Mouse (Mus musculus) liver, embryonic 14.5 days (tissue): Measurements from ENCODE around the gene Gstz1. TPM values are rescaled to one million over a fixed set of nuclear protein-coding genes. Genes with fewer than 3 reads are reported as not detected.

Experiments used
- ATAC-seq: fragments of 200-750 bp; cut with Nextera tagmentation; 2 replicates; pipeline ENCODE4 v1.8.0; 2017; ENCODE audit warnings: moderate number of reproducible peaks, mild to moderate bottlenecking, moderate library complexity; ENCODE audit not compliant: insufficient read depth
- DNase-seq, 3 experiments: peaks; one replicate each; pipeline ENCODE4 v3.0.0-alpha.2; 2012 to 2013; ENCODE audit warnings: low read depth in 3 of 3, low spot score in 3 of 3
- H3K27ac ChIP-seq: fragments of 300-500 bp; sonication (generic); 2 replicates; pipeline ENCODE4 v1.5.1; 2014; ENCODE audit warnings: moderate library complexity, mild to moderate bottlenecking, control low read depth, inconsistent platforms
- H3K27me3 ChIP-seq: fragments of 300-500 bp; sonication (generic); 2 replicates; pipeline ENCODE4 v1.6.1; 2014; ENCODE audit warnings: mild to moderate bottlenecking, low read length, moderate library complexity; ENCODE audit not compliant: control insufficient read depth, insufficient read depth
- H3K36me3 ChIP-seq: fragments of 300-500 bp; sonication (generic); replicated peaks from 2 replicates; pipeline ENCODE4 v1.6.1; 2014; ENCODE audit warnings: low read depth; ENCODE audit not compliant: control insufficient read depth, insufficient read depth
- H3K4me1 ChIP-seq, 2 experiments: fragments of 200-500 bp in 1 of 2; fragments of 300-500 bp in 1 of 2; sonication (generic) in 1 of 2; replicated peaks; 2 replicates each; pipeline ENCODE4 v1.6.1; 2012 to 2014; ENCODE audit warnings: antibody characterized with exemption in 1 of 2, inconsistent platforms in 1 of 2, low read length in 1 of 2; ENCODE audit not compliant: control insufficient read depth in 2 of 2, insufficient read depth in 2 of 2
- H3K4me2 ChIP-seq: fragments of 300-500 bp; sonication (generic); 2 replicates; pipeline ENCODE4 v1.6.1; 2014; ENCODE audit warnings: low read depth, mild to moderate bottlenecking, control low read depth, moderate library complexity
- H3K4me3 ChIP-seq, 2 experiments: fragments of 200-500 bp in 1 of 2; fragments of 300-500 bp in 1 of 2; sonication (generic) in 1 of 2; 2 replicates each; pipeline ENCODE4 v1.5.1; 2012 to 2014; ENCODE audit warnings: low read depth in 2 of 2, low read length in 2 of 2, mild to moderate bottlenecking in 2 of 2, control low read depth in 1 of 2, inconsistent platforms in 1 of 2, moderate library complexity in 1 of 2; ENCODE audit not compliant: insufficient read depth in 1 of 2
- H3K9ac ChIP-seq: fragments of 300-500 bp; sonication (generic); replicated peaks from 2 replicates; pipeline ENCODE4 v1.6.1; 2014; ENCODE audit warnings: mild to moderate bottlenecking, control low read depth, moderate library complexity
- H3K9me3 ChIP-seq: fragments of 300-500 bp; sonication (generic); 2 replicates; pipeline ENCODE4 v1.6.1; 2016; ENCODE audit warnings: low read length, mixed read lengths; ENCODE audit not compliant: control insufficient read depth
- CTCF ChIP-seq: IDR thresholded peaks from 2 replicates; pipeline ENCODE4 v1.5.1; 2016; ENCODE audit warnings: antibody characterized with exemption, low read depth, control low read depth
- EP300 ChIP-seq: IDR thresholded peaks from 2 replicates; pipeline ENCODE4 v1.6.1; 2016; ENCODE audit warnings: antibody characterized with exemption, low read depth
- WGBS: fragments of 180-500 bp; shearing (Covaris S2); extraction: QIAGEN DNeasy Blood & Tissue Kit; methylation state at CpG from one replicate; pipeline ENCODE4 v1.1.7; 2014; ENCODE audit not compliant: insufficient replicate concordance; 5-methylcytosine and 5-hydroxymethylcytosine counted together
- polyA plus RNA-seq, 2 experiments: library from polyadenylated mRNA; depleted of rRNA in 1 of 2; stranded (reverse) in 1 of 2; unstranded in 1 of 2; fragments of >200 nt; fragmentation: Nextera tagmentation in 1 of 2; extraction: Ambion mirVana in 1 of 2; gene quantifications; 2 replicates each; pipeline versions ENCODE4 v1.2.1 to v1.2.3; 2012 to 2014

The Gstz1 gene
- polyA plus RNA-seq, 2 experiments: 91.0 to 94.8 TPM

DNA sequence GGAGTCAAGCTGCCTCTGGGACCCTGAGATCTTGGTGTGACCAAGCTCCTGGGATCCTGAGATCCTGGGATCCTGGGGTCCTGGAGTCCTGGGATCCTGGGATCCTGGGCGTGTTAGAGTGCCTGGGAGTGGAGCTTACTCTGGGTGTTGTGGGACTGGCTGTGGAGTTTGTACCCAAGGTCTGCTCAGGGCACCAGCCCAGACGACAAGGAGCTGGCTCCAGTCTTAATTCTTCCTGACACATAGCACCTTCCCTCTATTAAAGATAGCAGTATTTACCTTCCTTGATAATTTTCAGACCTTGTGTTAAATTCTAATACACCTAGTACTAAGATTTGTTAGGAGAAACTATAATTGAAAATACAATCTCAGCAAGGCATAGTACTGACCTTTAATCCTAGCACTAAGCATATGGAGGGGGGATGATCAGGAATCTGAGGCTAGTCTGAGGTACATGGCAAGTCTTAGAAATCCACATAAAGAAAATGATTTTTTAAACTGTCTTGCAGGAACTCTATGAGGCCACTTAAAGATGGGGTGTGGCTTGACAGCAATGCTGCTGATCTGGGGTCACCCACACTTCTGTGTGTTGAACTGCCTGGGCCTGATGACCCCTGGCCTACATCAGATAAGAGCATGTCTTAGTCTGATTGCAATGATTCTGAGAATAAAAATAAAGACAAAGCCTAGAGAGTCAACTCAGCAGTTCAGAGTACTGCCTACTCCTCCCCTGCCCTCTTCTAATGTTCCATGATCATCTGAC, 66.1 kb downstream of the Gstz1 start:
- Histone ChIP-seq H3K4me3 (no peak overlapping the region), H3K27ac (no peak overlapping the region), H3K36me3 (no peaks in the 10 kb centered on the region), H3K27me3 (no peaks in the 10 kb centered on the region), H3K4me2 (no peak overlapping the region), H3K9ac (no peak overlapping the region), H3K4me1 (no peaks in the 10 kb centered on the region), H3K9me3 (no peaks in the 10 kb centered on the region)
- ATAC-seq (no peak), DNase-seq (no peak)
- no peak for TF ChIP-seq EP300
- no peak for TF ChIP-seq CTCF
- WGBS: 22% methylated on average over 2 of the region's 2 CpGs

Other genes with a start within 250 kb of the Gstz1 start
- 7.5 and 8.8 TPM in 2 replicates for gene Cipc, start 200.1 kb upstream of the Gstz1 start, polyA plus RNA-seq (2012; rRNA removed)
- 10.0 and 10.7 TPM in 2 replicates for gene Cipc, start 200.1 kb upstream of the Gstz1 start, polyA plus RNA-seq (2014; fragmentation: Nextera tagmentation; extraction: Ambion mirVana)
- gene Zdhhc22, start 156.7 kb upstream of the Gstz1 start, polyA plus RNA-seq (2012; rRNA removed): not detected in 2 replicates
- not detected in 2 replicates for gene Zdhhc22, start 156.7 kb upstream of the Gstz1 start, polyA plus RNA-seq (2014; fragmentation: Nextera tagmentation; extraction: Ambion mirVana)
- gene Tmem63c, start 125.8 kb upstream of the Gstz1 start, polyA plus RNA-seq (2012; rRNA removed): 0.02 TPM in 1 of 2 replicates, not detected in the other
- gene Tmem63c, start 125.8 kb upstream of the Gstz1 start, polyA plus RNA-seq (2014; fragmentation: Nextera tagmentation; extraction: Ambion mirVana): not detected in 2 replicates
- 0.04 TPM in 1 of 2 replicates, not detected in the other for gene Ngb, start 44.6 kb upstream of the Gstz1 start, polyA plus RNA-seq (2012; rRNA removed)
- gene Ngb, start 44.6 kb upstream of the Gstz1 start, polyA plus RNA-seq (2014; fragmentation: Nextera tagmentation; extraction: Ambion mirVana): 0.11 TPM in 1 of 2 replicates, not detected in the other
- gene Pomt2, start 803 bp downstream of the Gstz1 start, polyA plus RNA-seq (2012; rRNA removed): 2.6 and 2.8 TPM in 2 replicates
- 3.9 and 4.9 TPM in 2 replicates for gene Pomt2, start 803 bp downstream of the Gstz1 start, polyA plus RNA-seq (2014; fragmentation: Nextera tagmentation; extraction: Ambion mirVana)
- 0.03 and 0.21 TPM in 2 replicates for gene Samd15, start 52.6 kb downstream of the Gstz1 start, polyA plus RNA-seq (2012; rRNA removed)
- 7.6 and 8.2 TPM in 2 replicates for gene Samd15, start 52.6 kb downstream of the Gstz1 start, polyA plus RNA-seq (2014; fragmentation: Nextera tagmentation; extraction: Ambion mirVana)
- gene Tmed8, start 53.3 kb downstream of the Gstz1 start, polyA plus RNA-seq (2012; rRNA removed): 0.62 and 0.80 TPM in 2 replicates
- gene Tmed8, start 53.3 kb downstream of the Gstz1 start, polyA plus RNA-seq (2014; fragmentation: Nextera tagmentation; extraction: Ambion mirVana): 0.50 and 0.99 TPM in 2 replicates
- 0.16 and 0.26 TPM in 2 replicates for gene Noxred1, start 91.6 kb downstream of the Gstz1 start, polyA plus RNA-seq (2012; rRNA removed)
- gene Noxred1, start 91.6 kb downstream of the Gstz1 start, polyA plus RNA-seq (2014; fragmentation: Nextera tagmentation; extraction: Ambion mirVana): 0.28 TPM in 1 of 2 replicates, not detected in the other
- gene Vipas39, start 119.1 kb downstream of the Gstz1 start, polyA plus RNA-seq (2012; rRNA removed): 6.1 and 7.8 TPM in 2 replicates
- 8.0 and 10.4 TPM in 2 replicates for gene Vipas39, start 119.1 kb downstream of the Gstz1 start, polyA plus RNA-seq (2014; fragmentation: Nextera tagmentation; extraction: Ambion mirVana)
- 66.5 and 119 TPM in 2 replicates for gene Ahsa1, start 119.3 kb downstream of the Gstz1 start, polyA plus RNA-seq (2012; rRNA removed)
- gene Ahsa1, start 119.3 kb downstream of the Gstz1 start, polyA plus RNA-seq (2014; fragmentation: Nextera tagmentation; extraction: Ambion mirVana): 109 and 117 TPM in 2 replicates
- 0.07 and 0.11 TPM in 2 replicates for gene Ism2, start 152.5 kb downstream of the Gstz1 start, polyA plus RNA-seq (2012; rRNA removed)
- gene Ism2, start 152.5 kb downstream of the Gstz1 start, polyA plus RNA-seq (2014; fragmentation: Nextera tagmentation; extraction: Ambion mirVana): 0.08 and 0.32 TPM in 2 replicates
- gene Sptlc2, start 241.2 kb downstream of the Gstz1 start, polyA plus RNA-seq (2012; rRNA removed): 4.6 and 8.0 TPM in 2 replicates
- 28.2 TPM in 2 replicates for gene Sptlc2, start 241.2 kb downstream of the Gstz1 start, polyA plus RNA-seq (2014; fragmentation: Nextera tagmentation; extraction: Ambion mirVana)